Mouse (Mus musculus): ENCODE measurements around the gene 1300017J02Rik.

DNA sequence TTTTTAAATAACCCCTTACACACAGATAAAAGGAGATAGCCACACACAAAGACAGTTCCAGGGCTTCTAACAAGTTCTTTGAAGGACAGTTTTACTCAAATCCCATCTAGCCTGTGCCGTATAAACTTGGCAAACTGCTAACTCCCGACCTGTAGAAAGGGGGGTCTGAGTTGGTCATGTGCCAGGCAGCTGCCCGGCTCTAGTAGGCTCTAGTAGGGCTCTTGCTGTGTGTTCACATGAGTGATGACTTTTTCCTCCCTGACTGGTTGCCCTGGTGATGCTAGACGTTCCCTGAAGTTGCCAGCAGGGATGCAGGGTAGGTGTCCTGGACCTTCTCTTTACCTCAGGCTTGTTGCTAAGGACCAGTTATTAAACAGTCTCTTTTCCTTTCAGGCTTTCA, 33.8 kb downstream of the 1300017J02Rik start:
- no peak for TF ChIP-seq EP300 (IDR thresholded peaks at IDR 0.05; ENCODE audit: low read depth)
- TF ChIP-seq CTCF (IDR thresholded peaks at IDR 0.05; ENCODE audit: low read depth): no peak
